Mouse (Mus musculus) spleen, adult 2 months (tissue): ENCODE results near the gene Zfp668.

Source experiments
- CTCF ChIP-seq: fragments of 200-500 bp; IDR thresholded peaks from 2 replicates; pipeline ENCODE4 v1.5.1; 2011; ENCODE audit warnings: mild to moderate bottlenecking, inconsistent platforms; ENCODE audit not compliant: insufficient read depth, insufficient read length, insufficient replicate concordance; ENCODE audit errors: extremely low read depth
- POLR2A ChIP-seq: fragments of 200-500 bp; IDR thresholded peaks from 2 replicates; pipeline ENCODE4 v1.6.1; 2011; ENCODE audit warnings: low read depth, low read length, inconsistent platforms

DNA sequence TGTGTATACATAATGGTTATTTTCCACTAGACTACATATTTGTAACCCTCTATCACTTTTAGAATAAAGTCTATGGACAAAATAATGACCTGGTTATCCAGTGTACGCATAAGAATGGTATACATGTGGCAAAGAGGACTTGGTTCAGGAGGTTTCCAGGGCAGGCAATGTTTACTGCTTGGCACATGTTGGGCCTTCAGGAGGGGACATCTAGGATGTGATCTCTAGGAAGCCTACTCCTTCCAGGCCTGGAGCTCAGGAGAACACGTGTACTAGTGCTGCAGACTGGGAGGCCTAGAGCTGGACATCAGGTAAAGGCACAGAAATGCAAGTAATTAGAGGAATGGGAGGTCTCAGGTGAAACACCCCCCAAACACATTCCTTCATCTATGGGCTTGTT is 41.1 kb downstream of the Zfp668 start:
- TF ChIP-seq CTCF (no peak), POLR2A (no peak)
